In genomic region chr5:135243166-135243565, GRCm38 (mm10) we compare ENCODE assay signal across 21 mouse cellular contexts. TPM values are rescaled to one million over a fixed set of nuclear protein-coding genes. Genes with fewer than 3 reads are reported as not detected.
DNase-seq lines count a peak whose midpoint lies in the region; ATAC-seq and TF ChIP-seq lines count a peak whose summit lies in the region.
"Had no signal": no experiment of that assay in that cellular context is flagged by ENCODE, and none has a peak within 500 bp of the region (broad histone marks: within the 10 kb centered on the region; RNA-seq: fewer than 3 reads in every experiment).

No protein-coding gene starts in this region.

- H3K27me3 ChIP-seq in forebrain, postnatal 0 days (ENCODE audit: insufficient read depth, low read length): no peaks in the 10 kb centered on the region
- H3K27me3 ChIP-seq in forebrain, embryonic 15.5 days: no peaks in the 10 kb centered on the region
- no peaks in the 10 kb centered on the region for H3K27me3 ChIP-seq in heart, embryonic 13.5 days (replicated peaks)
- H3K27me3 ChIP-seq in midbrain, embryonic 10.5 days (ENCODE audit: low read depth, poor library complexity, severe bottlenecking): no peaks in the 10 kb centered on the region
- H3K27me3 ChIP-seq in midbrain, embryonic 14.5 days (ENCODE audit: control insufficient read depth, insufficient read depth, low read length): no peaks in the 10 kb centered on the region
- H3K27me3 ChIP-seq: hindbrain, embryonic 12.5 days; midbrain, embryonic 13.5 days had no signal

- 0 out of 2 replicates have a peak overlapping the region, but pooled peaks have one; percentile 4 for H3K27ac ChIP-seq in forebrain, postnatal 0 days (ENCODE audit: low read depth, low read length)
- no peak overlapping the region for H3K27ac ChIP-seq in forebrain, embryonic 15.5 days (replicated peaks)
- peak overlapping the region; percentile 93 for H3K27ac ChIP-seq in heart, embryonic 13.5 days (replicated peaks)
- H3K27ac ChIP-seq in midbrain, embryonic 10.5 days (replicated peaks): 0 out of 2 replicates have a peak overlapping the region, but pooled peaks have one; percentile 59
- no peak overlapping the region for H3K27ac ChIP-seq in midbrain, embryonic 14.5 days (replicated peaks; ENCODE audit: low read depth, low read length)
- H3K27ac ChIP-seq: forebrain, embryonic 10.5 days; layer of hippocampus, adult 2 months; liver, embryonic 14.5 days; midbrain, embryonic 13.5 days; stomach, postnatal 0 days had no signal

- H3K36me3 ChIP-seq in forebrain, postnatal 0 days (ENCODE audit: insufficient read depth): peaks cover 75% of the 10 kb centered on the region
- peaks cover 72% of the 10 kb centered on the region for H3K36me3 ChIP-seq in forebrain, embryonic 15.5 days
- peaks cover 93% of the 10 kb centered on the region for H3K36me3 ChIP-seq in heart, embryonic 13.5 days
- H3K36me3 ChIP-seq in midbrain, embryonic 10.5 days: peaks cover 94% of the 10 kb centered on the region
- H3K36me3 ChIP-seq in midbrain, embryonic 14.5 days (ENCODE audit: control insufficient read depth, insufficient read depth, low read length): peaks cover 86% of the 10 kb centered on the region

- 88% methylated on average over 1 of the region's 1 CpGs for WGBS in forebrain, postnatal 0 days
- WGBS in forebrain, embryonic 15.5 days: 96% methylated on average over 1 of the region's 1 CpGs
- 97% methylated on average over 1 of the region's 1 CpGs for WGBS in heart, embryonic 13.5 days
- 93% methylated on average over 1 of the region's 1 CpGs for WGBS in midbrain, embryonic 10.5 days
- 100% methylated on average over 1 of the region's 1 CpGs for WGBS in midbrain, embryonic 14.5 days

- peak; percentile 38 for DNase-seq in cerebellum, adult 9-10 months
- no peak for DNase-seq in cerebellum, adult 8-10 months
- DNase-seq in forebrain, postnatal 0 days: no peak
- no peak for DNase-seq in heart, adult 18-20 months
- no peak for DNase-seq in midbrain, embryonic 10.5 days (ENCODE audit: low spot score)
- no peak for DNase-seq in midbrain, embryonic 14.5 days
- DNase-seq: adrenal gland, postnatal 10 days; kidney, postnatal 25 days; lung, embryonic 14.5 days; right cerebral cortex, postnatal 14 days; thymus, adult 2 months; thymus, postnatal 4 days had no signal

- TF ChIP-seq CTCF in forebrain, postnatal 0 days (IDR thresholded peaks at IDR 0.05; ENCODE audit: low read depth): no peak

- no peak overlapping the region for H3K4me3 ChIP-seq in forebrain, postnatal 0 days (ENCODE audit: low read depth, low read length)
- H3K4me3 ChIP-seq in forebrain, embryonic 15.5 days: no peak overlapping the region
- no peak overlapping the region for H3K4me3 ChIP-seq in heart, embryonic 13.5 days
- H3K4me3 ChIP-seq in midbrain, embryonic 10.5 days: no peak overlapping the region
- no peak overlapping the region for H3K4me3 ChIP-seq in midbrain, embryonic 14.5 days (replicated peaks; ENCODE audit: low read depth, low read length)
- H3K4me3 ChIP-seq: forebrain, embryonic 10.5 days; hindbrain, embryonic 12.5 days; layer of hippocampus, adult 2 months; midbrain, embryonic 13.5 days had no signal

- no peaks in the 10 kb centered on the region for H3K9me3 ChIP-seq in forebrain, postnatal 0 days (ENCODE audit: low read length)
- H3K9me3 ChIP-seq in forebrain, embryonic 15.5 days: no peaks in the 10 kb centered on the region
- H3K9me3 ChIP-seq in heart, embryonic 13.5 days: no peaks in the 10 kb centered on the region
- H3K9me3 ChIP-seq in midbrain, embryonic 10.5 days (replicated peaks): no peaks in the 10 kb centered on the region
- H3K9me3 ChIP-seq in midbrain, embryonic 14.5 days (ENCODE audit: control insufficient read depth, low read length): no peaks in the 10 kb centered on the region
- H3K9me3 ChIP-seq: forebrain, embryonic 10.5 days; hindbrain, embryonic 12.5 days; midbrain, embryonic 13.5 days had no signal

- ATAC-seq in forebrain, postnatal 0 days: no peak; the same call in 1 of the 2 replicates
- ATAC-seq in forebrain, embryonic 15.5 days (replicated peaks): no peak
- ATAC-seq in heart, embryonic 13.5 days (ENCODE audit: extremely low read depth, insufficient number of reproducible peaks, low FRiP score, low TSS enrichment): no peak
- no peak for ATAC-seq in midbrain, embryonic 14.5 days (ENCODE audit: low FRiP score, low TSS enrichment)
- ATAC-seq: intestine, postnatal 0 days; midbrain, embryonic 13.5 days had no signal

- H3K4me1 ChIP-seq in forebrain, postnatal 0 days (ENCODE audit: insufficient read depth): no peaks in the 10 kb centered on the region
- H3K4me1 ChIP-seq in forebrain, embryonic 15.5 days: 0 out of 2 replicates have a peak, but pooled peaks cover 5% of the 10 kb centered on the region
- H3K4me1 ChIP-seq in heart, embryonic 13.5 days: peaks cover 44% of the 10 kb centered on the region
- peaks cover 21% of the 10 kb centered on the region for H3K4me1 ChIP-seq in midbrain, embryonic 10.5 days
- no peaks in the 10 kb centered on the region for H3K4me1 ChIP-seq in midbrain, embryonic 14.5 days (ENCODE audit: control insufficient read depth, insufficient read depth, low read length)

- H3K4me2 ChIP-seq in forebrain, postnatal 0 days (ENCODE audit: low read depth): no peak overlapping the region
- no peak overlapping the region for H3K4me2 ChIP-seq in forebrain, embryonic 15.5 days (replicated peaks)
- H3K4me2 ChIP-seq in heart, embryonic 13.5 days: peak overlapping the region; percentile 14
- no peak overlapping the region for H3K4me2 ChIP-seq in midbrain, embryonic 14.5 days (ENCODE audit: low read length)
- H3K4me2 ChIP-seq: hindbrain, embryonic 12.5 days; lung, embryonic 14.5 days; midbrain, embryonic 13.5 days had no signal

- no peak overlapping the region for H3K9ac ChIP-seq in forebrain, postnatal 0 days
- H3K9ac ChIP-seq in forebrain, embryonic 15.5 days (replicated peaks): no peak overlapping the region
- H3K9ac ChIP-seq in heart, embryonic 13.5 days: peak overlapping the region; percentile 62; the same call in 1 of the 2 replicates
- H3K9ac ChIP-seq in midbrain, embryonic 14.5 days (replicated peaks; ENCODE audit: low read length): no peak overlapping the region
- H3K9ac ChIP-seq: liver, embryonic 14.5 days; lung, embryonic 14.5 days; midbrain, embryonic 13.5 days had no signal

RNA-seq across cellular contexts. Expression of gene Fzd9, which starts 7.9 kb away (rescaled TPM):
- 16.5 and 19.7 TPM in 2 replicates for total RNA-seq in forebrain, postnatal 0 days (2014; rRNA removed)
- polyA plus RNA-seq in forebrain, postnatal 0 days (2015; fragmentation: Nextera tagmentation; extraction: Ambion mirVana): 14.2 and 16.6 TPM in 2 replicates
- 14.3 and 17.4 TPM in 2 replicates for polyA plus RNA-seq in forebrain, embryonic 15.5 days (2015; fragmentation: Nextera tagmentation; extraction: Ambion mirVana)
- polyA plus RNA-seq in heart, embryonic 13.5 days (2015; fragmentation: Nextera tagmentation; extraction: Ambion mirVana): 5.4 and 6.4 TPM in 2 replicates
- 1 to 10 TPM; 1.6 to 2.2 TPM for total RNA-seq in heart, adult 18-20 months (2021)
- polyA plus RNA-seq in midbrain, embryonic 10.5 days (2016; fragmentation: Nextera tagmentation; extraction: Ambion mirVana): 15.5 and 16.0 TPM in 2 replicates
- 8.7 and 11.9 TPM in 2 replicates for polyA plus RNA-seq in midbrain, embryonic 14.5 days (2014; fragmentation: Nextera tagmentation; extraction: Ambion mirVana)

RNA-seq across cellular contexts. Expression of gene Baz1b, which starts 56.1 kb away (rescaled TPM):
- total RNA-seq in forebrain, postnatal 0 days (2014; rRNA removed): 44.4 and 51.6 TPM in 2 replicates
- polyA plus RNA-seq in forebrain, postnatal 0 days (2015; fragmentation: Nextera tagmentation; extraction: Ambion mirVana): 11.1 and 15.0 TPM in 2 replicates
- 42.9 and 43.2 TPM in 2 replicates for polyA plus RNA-seq in forebrain, embryonic 15.5 days (2015; fragmentation: Nextera tagmentation; extraction: Ambion mirVana)
- 21.9 and 24.4 TPM in 2 replicates for polyA plus RNA-seq in heart, embryonic 13.5 days (2015; fragmentation: Nextera tagmentation; extraction: Ambion mirVana)
- total RNA-seq in heart, adult 18-20 months (2021): 10 to 100 TPM; 39.2 to 43.7 TPM
- polyA plus RNA-seq in midbrain, embryonic 10.5 days (2016; fragmentation: Nextera tagmentation; extraction: Ambion mirVana): 49.3 and 51.5 TPM in 2 replicates
- 30.1 and 43.9 TPM in 2 replicates for polyA plus RNA-seq in midbrain, embryonic 14.5 days (2014; fragmentation: Nextera tagmentation; extraction: Ambion mirVana)

Comparison
In these comparisons a context has a peak if more than half of its experiments do, and no peak if none do; other contexts are left out.
1. H3K27ac ChIP-seq: peak in forebrain, postnatal 0 days (single experiment), heart, embryonic 13.5 days (single experiment) and midbrain, embryonic 10.5 days (single experiment); none in forebrain, embryonic 15.5 days (single experiment) and midbrain, embryonic 14.5 days (single experiment).